Mouse (Mus musculus) midbrain, embryonic 12.5 days (tissue): ENCODE data around the gene Tmem117. TPM values are rescaled to one million over a fixed set of nuclear protein-coding genes. Genes with fewer than 3 reads are reported as not detected.

Experiments
- ATAC-seq: fragments of 200-750 bp; cut with Nextera tagmentation; 2 replicates; pipeline ENCODE4 v1.8.0; 2017; ENCODE audit warnings: low read depth, moderate TSS enrichment, moderate library complexity; ENCODE audit not compliant: low FRiP score
- H3K27ac ChIP-seq: fragments of 300-500 bp; sonication (generic); replicated peaks from 2 replicates; pipeline ENCODE4 v1.5.1; 2016; ENCODE audit warnings: mild to moderate bottlenecking
- H3K27me3 ChIP-seq: fragments of 300-500 bp; sonication (generic); 2 replicates; pipeline ENCODE4 v1.6.1; 2016; ENCODE audit warnings: mild to moderate bottlenecking
- H3K36me3 ChIP-seq: fragments of 300-500 bp; sonication (generic); 2 replicates; pipeline ENCODE4 v1.6.1; 2016
- H3K4me1 ChIP-seq: fragments of 300-500 bp; sonication (generic); 2 replicates; pipeline ENCODE4 v1.6.1; 2016
- H3K4me2 ChIP-seq: fragments of 300-500 bp; sonication (generic); replicated peaks from 2 replicates; pipeline ENCODE4 v1.6.1; 2016; ENCODE audit warnings: mild to moderate bottlenecking, moderate library complexity
- H3K4me3 ChIP-seq: fragments of 300-500 bp; sonication (generic); 2 replicates; pipeline ENCODE4 v1.5.1; 2016; ENCODE audit warnings: mild to moderate bottlenecking
- H3K9ac ChIP-seq: fragments of 300-500 bp; sonication (generic); replicated peaks from 2 replicates; pipeline ENCODE4 v1.6.1; 2016; ENCODE audit warnings: mild to moderate bottlenecking, moderate library complexity
- H3K9me3 ChIP-seq: fragments of 300-500 bp; sonication (generic); 2 replicates; pipeline ENCODE4 v1.6.1; 2016; ENCODE audit warnings: mild to moderate bottlenecking
- WGBS: fragments of 180-500 bp; shearing (Covaris S2); methylation state at CpG from one replicate; pipeline ENCODE4 v1.1.7; 2016; 5-methylcytosine and 5-hydroxymethylcytosine counted together
- polyA plus RNA-seq: library from polyadenylated mRNA; unstranded; fragments of >200 nt; fragmentation: Nextera tagmentation; extraction: Ambion mirVana; gene quantifications from 2 replicates; pipeline ENCODE4 v1.2.1, GENCODE M21; 2016

Tmem117 gene
- polyA plus RNA-seq, 1 experiment from 2014 or later, result 2.2 TPM

- ATAC-seq, result no peak
- Histone ChIP-seq H3K27ac (no peak overlapping the region), H3K36me3 (no peaks in the 10 kb centered on the region), H3K4me1 (no peaks in the 10 kb centered on the region; the same call in 1 of the 2 replicates), H3K4me2 (no peak overlapping the region), H3K9me3 (no peaks in the 10 kb centered on the region), H3K9ac (no peak overlapping the region), H3K4me3 (no peak overlapping the region), H3K27me3 (no peaks in the 10 kb centered on the region)
- 56% methylated on average over 3 of the region's 3 CpGs for whole genome bisulfite sequencing
Measured at GRCm38 (mm10) chr15:94930743-94931142, 301.7 kb downstream of the Tmem117 start.

DNA sequence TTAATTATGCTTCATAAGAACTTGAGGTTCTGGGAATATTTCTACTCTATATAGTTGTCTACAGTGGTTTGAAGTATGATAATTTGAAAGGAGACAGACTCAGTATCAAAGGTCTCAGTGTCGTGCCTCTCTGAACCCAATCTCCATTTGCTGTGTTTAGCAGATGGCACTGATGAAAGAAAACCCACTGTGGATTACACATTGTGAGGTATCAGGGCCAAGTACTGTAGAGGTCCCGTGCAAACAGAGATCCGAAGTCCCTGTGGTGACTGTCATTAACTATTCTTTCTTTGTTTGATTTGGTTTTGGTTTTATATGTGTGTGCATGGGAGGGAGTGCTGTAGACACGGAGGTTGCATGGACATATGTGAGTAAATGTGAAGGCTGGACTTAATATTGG is 304.0 kb downstream of the Tmem117 start:
- no peaks in the 10 kb centered on the region for H3K27me3 ChIP-seq
- H3K4me2 ChIP-seq, result no peak overlapping the region
- 74% methylated on average over 4 of the region's 4 CpGs for WGBS
- H3K4me1 ChIP-seq, result no peaks in the 10 kb centered on the region; the same call in 1 of the 2 replicates
- H3K36me3 ChIP-seq, result no peaks in the 10 kb centered on the region
- H3K9me3 ChIP-seq, result no peaks in the 10 kb centered on the region
- H3K27ac ChIP-seq, result no peak overlapping the region
- ATAC-seq, result peak; percentile 38; the same call in 1 of the 2 replicates
- no peak overlapping the region for H3K4me3 ChIP-seq
- no peak overlapping the region for H3K9ac ChIP-seq

DNA sequence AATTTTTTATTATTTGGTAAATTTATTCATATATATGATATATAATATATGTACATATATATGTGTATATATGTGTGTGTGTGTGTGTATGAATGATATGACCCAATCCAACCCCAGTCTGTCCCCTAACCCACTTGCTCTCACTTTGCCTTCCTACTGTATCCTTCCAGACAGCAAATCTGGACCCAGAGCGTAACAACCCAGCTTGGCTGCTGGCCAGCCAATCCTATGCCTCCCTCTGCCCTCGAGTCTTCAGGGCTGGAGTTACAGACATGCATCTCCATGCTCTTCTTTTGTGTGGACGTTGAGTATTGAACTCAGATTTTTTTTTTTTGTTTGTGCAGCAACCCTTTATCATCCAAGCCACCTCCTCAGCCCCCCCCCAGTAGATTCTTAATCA is 304.4 kb downstream of the Tmem117 start:
- WGBS, result 53% methylated on average over 3 of the region's 3 CpGs
- H3K27me3 ChIP-seq, result no peaks in the 10 kb centered on the region
- no peak overlapping the region for H3K4me3 ChIP-seq
- H3K36me3 ChIP-seq, result no peaks in the 10 kb centered on the region
- peak; percentile 19; the same call in 1 of the 2 replicates for ATAC-seq
- H3K4me1 ChIP-seq, result no peaks in the 10 kb centered on the region; the same call in 1 of the 2 replicates
- no peak overlapping the region for H3K27ac ChIP-seq
- no peak overlapping the region for H3K4me2 ChIP-seq
- H3K9ac ChIP-seq, result no peak overlapping the region
- H3K9me3 ChIP-seq, result no peaks in the 10 kb centered on the region

GRCm38 (mm10) chr15:94941954-94942353 is 312.9 kb downstream of the Tmem117 start:
- no peaks in the 10 kb centered on the region for H3K4me1 ChIP-seq
- WGBS, result 94% methylated on average over 3 of the region's 3 CpGs
- no peak overlapping the region for H3K4me2 ChIP-seq
- no peak for ATAC-seq
- no peak overlapping the region for H3K9ac ChIP-seq
- no peak overlapping the region for H3K4me3 ChIP-seq
- H3K9me3 ChIP-seq, result no peaks in the 10 kb centered on the region
- no peaks in the 10 kb centered on the region for H3K36me3 ChIP-seq
- no peak overlapping the region for H3K27ac ChIP-seq
- no peaks in the 10 kb centered on the region for H3K27me3 ChIP-seq

- Histone ChIP-seq H3K4me2 (no peak overlapping the region), H3K9ac (no peak overlapping the region), H3K36me3 (no peaks in the 10 kb centered on the region), H3K27me3 (no peaks in the 10 kb centered on the region), H3K4me1 (no peaks in the 10 kb centered on the region), H3K4me3 (no peak overlapping the region), H3K9me3 (no peaks in the 10 kb centered on the region), H3K27ac (no peak overlapping the region)
- WGBS, result 39% methylated on average over 1 of the region's 1 CpGs
- ATAC-seq, result no peak
Measured at GRCm38 (mm10) chr15:94942465-94942864, 313.4 kb downstream of the Tmem117 start.

- Histone ChIP-seq H3K9me3 (no peaks in the 10 kb centered on the region), H3K4me3 (no peak overlapping the region), H3K27me3 (no peaks in the 10 kb centered on the region), H3K9ac (no peak overlapping the region), H3K27ac (no peak overlapping the region), H3K36me3 (no peaks in the 10 kb centered on the region), H3K4me1 (no peaks in the 10 kb centered on the region), H3K4me2 (no peak overlapping the region)
- ATAC-seq, result no peak
- WGBS, result 77% methylated on average over 5 of the region's 5 CpGs
Measured at GRCm38 (mm10) chr15:94943891-94944290, 314.9 kb downstream of the Tmem117 start.

DNA sequence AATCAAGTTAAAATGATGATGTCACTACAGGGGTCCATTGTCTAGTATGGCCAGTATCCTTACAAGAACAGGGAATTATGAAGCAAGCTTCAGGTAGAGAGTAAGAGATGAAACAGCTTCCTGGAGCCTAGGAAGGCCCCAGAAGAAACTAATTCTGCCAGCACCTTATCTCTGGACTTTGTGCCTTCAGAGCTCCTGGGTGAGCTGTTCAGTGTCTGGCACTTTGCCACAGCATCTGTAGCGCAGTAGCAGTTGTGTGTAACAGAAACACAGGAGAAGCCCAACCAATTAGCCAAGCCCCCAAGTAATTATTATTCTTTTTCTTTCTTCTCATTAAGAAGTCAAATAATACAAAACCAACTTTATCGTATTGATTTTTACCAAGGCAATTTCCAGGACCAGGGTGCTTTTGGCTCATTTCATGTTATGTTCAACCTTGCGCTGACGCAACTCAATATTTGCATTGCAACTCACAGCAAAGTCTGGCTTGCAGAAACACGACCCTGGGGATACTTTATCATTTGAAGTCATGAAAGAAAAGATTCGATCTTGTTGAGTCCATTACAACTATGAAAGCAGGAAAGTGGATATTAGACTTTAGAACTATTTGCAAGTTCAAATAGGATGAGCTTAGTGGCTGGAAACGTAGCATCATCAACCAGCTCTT is 322.5 kb downstream of the Tmem117 start:
- H3K4me2 ChIP-seq, result no peak overlapping the region
- ATAC-seq, result no peak
- H3K4me1 ChIP-seq, result peaks cover 2% of the 10 kb centered on the region; the same call in 1 of the 2 replicates
- H3K9ac ChIP-seq, result no peak overlapping the region
- 87% methylated on average over 7 of the region's 7 CpGs for WGBS
- no peaks in the 10 kb centered on the region for H3K36me3 ChIP-seq
- H3K9me3 ChIP-seq, result no peaks in the 10 kb centered on the region
- no peak overlapping the region for H3K27ac ChIP-seq
- H3K27me3 ChIP-seq, result no peaks in the 10 kb centered on the region
- H3K4me3 ChIP-seq, result no peak overlapping the region

DNA sequence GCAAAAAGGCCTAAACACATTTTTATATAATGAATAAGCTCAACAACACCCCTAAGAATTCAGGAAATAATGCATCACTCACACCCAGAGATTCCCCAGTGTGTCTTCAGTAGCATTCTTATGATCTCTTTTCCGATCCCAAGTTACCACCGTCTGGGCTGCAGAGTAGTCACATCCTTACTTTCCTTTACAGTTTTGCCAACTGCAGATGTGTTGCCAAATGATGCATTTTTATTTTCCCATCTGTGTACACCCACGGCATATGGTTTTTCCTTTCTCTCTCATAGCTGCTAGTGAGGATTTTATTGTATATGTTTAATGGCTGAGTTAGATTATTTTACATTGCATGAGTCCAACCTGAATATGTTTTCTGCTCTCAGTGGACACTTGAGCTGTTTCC is 327.7 kb downstream of the Tmem117 start:
- H3K36me3 ChIP-seq, result no peaks in the 10 kb centered on the region
- H3K9ac ChIP-seq, result no peak overlapping the region
- ATAC-seq, result no peak
- no peak overlapping the region for H3K27ac ChIP-seq
- H3K4me1 ChIP-seq, result peaks cover 2% of the 10 kb centered on the region; the same call in 1 of the 2 replicates
- H3K27me3 ChIP-seq, result no peaks in the 10 kb centered on the region
- H3K9me3 ChIP-seq, result no peaks in the 10 kb centered on the region
- no peak overlapping the region for H3K4me3 ChIP-seq
- H3K4me2 ChIP-seq, result no peak overlapping the region
- WGBS, result 85% methylated on average over 3 of the region's 3 CpGs

DNA sequence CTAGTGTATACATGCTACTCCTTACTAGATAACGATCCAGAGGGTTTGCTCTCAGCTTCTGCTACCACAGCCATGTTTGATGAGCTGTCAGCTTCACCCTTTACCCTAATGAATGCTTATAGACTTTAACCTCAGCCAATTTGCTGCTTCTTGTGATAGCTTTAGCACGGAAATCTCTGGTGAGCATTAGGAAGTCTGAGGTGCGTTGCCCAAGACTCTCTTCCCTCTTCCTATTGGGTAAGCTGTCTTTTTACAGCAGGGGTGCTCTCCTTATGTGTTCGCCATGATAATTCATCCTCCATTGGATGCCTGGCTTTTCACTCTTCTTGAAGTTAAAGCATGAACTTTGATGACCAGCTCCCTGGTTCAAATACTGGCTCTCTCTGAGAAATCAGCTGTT is 328.2 kb downstream of the Tmem117 start:
- no peaks in the 10 kb centered on the region for H3K9me3 ChIP-seq
- H3K4me1 ChIP-seq, result peaks cover 2% of the 10 kb centered on the region; the same call in 1 of the 2 replicates
- 77% methylated on average over 4 of the region's 4 CpGs for WGBS
- ATAC-seq, result no peak
- no peak overlapping the region for H3K4me2 ChIP-seq
- no peaks in the 10 kb centered on the region for H3K27me3 ChIP-seq
- H3K36me3 ChIP-seq, result no peaks in the 10 kb centered on the region
- no peak overlapping the region for H3K27ac ChIP-seq
- H3K9ac ChIP-seq, result no peak overlapping the region
- no peak overlapping the region for H3K4me3 ChIP-seq

DNA sequence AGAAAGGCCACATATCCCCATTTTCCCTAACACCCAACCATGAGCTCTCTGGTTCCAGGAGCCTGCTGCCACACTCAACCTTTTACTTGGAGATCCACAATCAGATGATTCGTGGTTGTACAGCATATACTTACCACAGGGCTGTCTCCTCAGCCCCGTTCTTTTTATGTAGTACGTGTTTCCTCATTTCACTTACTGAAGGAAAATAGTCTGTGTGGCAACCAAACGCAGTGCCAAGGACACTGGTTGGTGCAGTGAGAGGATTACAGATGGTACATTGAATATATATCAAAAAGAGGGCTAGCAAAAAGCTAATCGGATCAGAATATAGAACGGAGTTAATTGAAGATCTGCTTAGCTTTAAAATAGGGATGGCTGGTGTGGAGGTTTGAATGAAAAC is 338.0 kb downstream of the Tmem117 start:
- Histone ChIP-seq H3K4me2 (no peak overlapping the region), H3K9ac (no peak overlapping the region), H3K36me3 (no peaks in the 10 kb centered on the region), H3K4me1 (no peaks in the 10 kb centered on the region), H3K27me3 (no peaks in the 10 kb centered on the region), H3K27ac (no peak overlapping the region), H3K4me3 (no peak overlapping the region), H3K9me3 (no peaks in the 10 kb centered on the region)
- no peak for ATAC-seq
- 91% methylated on average over 6 of the region's 6 CpGs for WGBS

- no peak overlapping the region for H3K27ac ChIP-seq
- H3K4me2 ChIP-seq, result no peak overlapping the region
- no peak for ATAC-seq
- 74% methylated on average over 13 of the region's 13 CpGs for WGBS
- H3K9ac ChIP-seq, result no peak overlapping the region
- H3K4me3 ChIP-seq, result no peak overlapping the region
- H3K4me1 ChIP-seq, result no peaks in the 10 kb centered on the region
- no peaks in the 10 kb centered on the region for H3K27me3 ChIP-seq
- H3K9me3 ChIP-seq, result no peaks in the 10 kb centered on the region
- no peaks in the 10 kb centered on the region for H3K36me3 ChIP-seq
Measured at GRCm38 (mm10) chr15:94968403-94969180, 339.6 kb downstream of the Tmem117 start.

DNA sequence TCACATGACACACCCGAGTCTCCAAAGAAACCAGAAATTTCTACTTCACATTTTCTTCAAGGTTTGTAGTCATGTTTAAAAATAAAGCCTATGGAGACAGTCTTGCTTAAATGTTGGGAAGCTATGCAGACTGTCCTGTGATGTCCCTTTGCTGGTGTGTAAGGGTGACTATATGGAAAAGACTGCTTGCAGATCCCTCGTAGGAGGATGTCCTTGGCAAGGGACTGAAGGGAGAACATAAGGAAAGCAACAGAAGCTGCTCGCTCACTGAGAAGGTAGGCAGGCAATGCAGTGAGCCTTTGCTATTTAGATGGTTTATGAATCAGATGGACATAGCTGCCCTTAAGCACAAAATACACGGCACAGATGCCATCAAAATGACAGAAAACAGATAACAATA is 352.8 kb downstream of the Tmem117 start:
- Histone ChIP-seq H3K4me2 (no peak overlapping the region), H3K9me3 (no peaks in the 10 kb centered on the region), H3K27ac (no peak overlapping the region), H3K4me3 (no peak overlapping the region), H3K36me3 (no peaks in the 10 kb centered on the region), H3K4me1 (no peaks in the 10 kb centered on the region), H3K9ac (no peak overlapping the region), H3K27me3 (no peaks in the 10 kb centered on the region)
- 86% methylated on average over 4 of the region's 4 CpGs for WGBS
- ATAC-seq, result no peak
